In the genomic region with DNA sequence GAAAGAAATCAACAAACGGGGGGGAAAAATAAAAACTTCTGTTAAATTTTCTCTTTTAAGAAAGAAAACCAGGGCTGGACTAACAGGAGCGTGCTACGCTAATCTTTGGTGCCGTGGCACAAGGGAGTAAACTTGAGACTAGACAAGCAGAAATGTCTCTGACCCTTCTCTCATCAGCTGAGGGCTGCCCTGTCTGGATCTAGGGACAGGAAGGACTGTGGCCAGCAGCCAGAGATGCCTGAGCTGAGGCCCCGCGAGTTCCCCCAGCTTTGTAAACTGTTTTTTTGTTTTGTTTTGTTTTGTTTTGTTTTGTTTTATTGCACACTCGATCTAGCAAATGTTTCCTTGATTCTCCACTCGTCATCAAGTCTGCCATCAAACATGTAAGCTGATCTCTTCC, we compare ENCODE assay signal across 11 mouse cellular contexts.
DNase-seq lines count a peak whose midpoint lies in the region; ATAC-seq and TF ChIP-seq lines count a peak whose summit lies in the region.
"Had no signal": no experiment of that assay in that cellular context is flagged by ENCODE, and none has a peak within 500 bp of the region (broad histone marks: within the 10 kb centered on the region; RNA-seq: fewer than 3 reads in every experiment).

No protein-coding gene starts in this region.

- no peaks in the 10 kb centered on the region for H3K36me3 ChIP-seq in embryonic facial prominence, embryonic 10.5 days (replicated peaks)
- no peaks in the 10 kb centered on the region for H3K36me3 ChIP-seq in stomach, embryonic 16.5 days (ENCODE audit: control insufficient read depth, insufficient read depth, low read length)
- H3K36me3 ChIP-seq: hindbrain, embryonic 12.5 days had no signal

- H3K4me1 ChIP-seq in embryonic facial prominence, embryonic 10.5 days: peaks cover 9% of the 10 kb centered on the region
- H3K4me1 ChIP-seq in lung, adult 2 months (ENCODE audit: control insufficient read depth, insufficient read depth, low read length): peaks cover 7% of the 10 kb centered on the region
- 0 out of 2 replicates have a peak, but pooled peaks cover 3% of the 10 kb centered on the region for H3K4me1 ChIP-seq in stomach, embryonic 16.5 days (ENCODE audit: control insufficient read depth, insufficient read depth, low read length)
- H3K4me1 ChIP-seq: hindbrain, embryonic 12.5 days had no signal

- TF ChIP-seq POLR2A in lung, adult 2 months (IDR thresholded peaks at IDR 0.05; ENCODE audit: borderline replicate concordance, extremely low read depth, low read depth, low read length): no peak

- no peak overlapping the region for H3K4me2 ChIP-seq in stomach, embryonic 16.5 days (ENCODE audit: low read depth, low read length)
- H3K4me2 ChIP-seq: liver, embryonic 11.5 days had no signal

- no peak for ATAC-seq in stomach, embryonic 16.5 days (ENCODE audit: insufficient read depth, low FRiP score)

- TF ChIP-seq CTCF in lung, adult 2 months (IDR thresholded peaks at IDR 0.05; ENCODE audit: insufficient read depth, low read length): no peak
- TF ChIP-seq CTCF in left cerebral cortex, adult 2 months (IDR thresholded peaks at IDR 0.05): no peak

- H3K9me3 ChIP-seq in embryonic facial prominence, embryonic 10.5 days: no peaks in the 10 kb centered on the region
- H3K9me3 ChIP-seq in stomach, embryonic 16.5 days (replicated peaks; ENCODE audit: control insufficient read depth, low read length): no peaks in the 10 kb centered on the region
- H3K9me3 ChIP-seq: hindbrain, embryonic 12.5 days had no signal

- H3K27me3 ChIP-seq in embryonic facial prominence, embryonic 10.5 days (replicated peaks; ENCODE audit: low read depth, poor library complexity, severe bottlenecking): no peaks in the 10 kb centered on the region
- H3K27me3 ChIP-seq in stomach, embryonic 16.5 days (ENCODE audit: control insufficient read depth, insufficient read depth, low read length): no peaks in the 10 kb centered on the region
- H3K27me3 ChIP-seq: hindbrain, embryonic 12.5 days had no signal

- H3K4me3 ChIP-seq in embryonic facial prominence, embryonic 10.5 days: no peak overlapping the region
- no peak overlapping the region for H3K4me3 ChIP-seq in lung, adult 2 months (replicated peaks; ENCODE audit: extremely low read depth, low read depth, low read length)
- H3K4me3 ChIP-seq in stomach, embryonic 16.5 days (replicated peaks; ENCODE audit: low read length): no peak overlapping the region
- no peak overlapping the region for H3K4me3 ChIP-seq in left cerebral cortex, adult 2 months
- H3K4me3 ChIP-seq: heart, adult 2 months; hindbrain, embryonic 12.5 days; myocyte had no signal

- H3K9ac ChIP-seq in stomach, embryonic 16.5 days (ENCODE audit: low read length): no peak overlapping the region
- H3K9ac ChIP-seq: hindbrain, embryonic 12.5 days had no signal

- WGBS in embryonic facial prominence, embryonic 10.5 days: 57% methylated on average over 8 of the region's 8 CpGs
- WGBS in lung, adult 2 months: 33% methylated on average over 8 of the region's 8 CpGs
- WGBS in stomach, embryonic 16.5 days: 51% methylated on average over 8 of the region's 8 CpGs

- intact Hi-C loops in left cerebral cortex, adult 2 months (cut with DNase I): loop anchor here (5.0 to 10.0 kb wide), 4 partner anchors 266 to 1138 kb away; no protein-coding TSS in a partner anchor

- 0 out of 2 replicates have a peak overlapping the region, but pooled peaks have one; percentile 54 for H3K27ac ChIP-seq in embryonic facial prominence, embryonic 10.5 days (replicated peaks)
- H3K27ac ChIP-seq in stomach, embryonic 16.5 days (ENCODE audit: low read length): peak overlapping the region; percentile 50
- no peak overlapping the region for H3K27ac ChIP-seq in left cerebral cortex, adult 2 months
- H3K27ac ChIP-seq: heart, adult 2 months; hindbrain, embryonic 12.5 days had no signal

- DNase-seq in kidney, postnatal 4 days: peak; percentile 48 to 58
- no peak for DNase-seq in kidney, adult 11 months
- peak; percentile 26 for DNase-seq in embryonic facial prominence, embryonic 10.5 days (ENCODE audit: low spot score)
- DNase-seq in lung, adult 2 months: peak; percentile 6
- no peak for DNase-seq in left cerebral cortex, adult 2 months (ENCODE audit: extremely low spot score in 1 of 2, low spot score in 2 of 2)
- DNase-seq in cerebellum, adult 18-20 months: no peak
- DNase-seq: heart, adult 2 months had no signal

Comparison
In these comparisons a context has a peak if more than half of its experiments do, and no peak if none do; other contexts are left out.
1. DNase-seq: peak in kidney, postnatal 4 days (2 of 2), embryonic facial prominence, embryonic 10.5 days (single experiment) and lung, adult 2 months (single experiment); none in kidney, adult 11 months (single experiment), left cerebral cortex, adult 2 months (0 of 2) and cerebellum, adult 18-20 months (0 of 2).